Mouse (Mus musculus): ENCODE results near the gene 4930469K13Rik.

The 4930469K13Rik gene

DNA sequence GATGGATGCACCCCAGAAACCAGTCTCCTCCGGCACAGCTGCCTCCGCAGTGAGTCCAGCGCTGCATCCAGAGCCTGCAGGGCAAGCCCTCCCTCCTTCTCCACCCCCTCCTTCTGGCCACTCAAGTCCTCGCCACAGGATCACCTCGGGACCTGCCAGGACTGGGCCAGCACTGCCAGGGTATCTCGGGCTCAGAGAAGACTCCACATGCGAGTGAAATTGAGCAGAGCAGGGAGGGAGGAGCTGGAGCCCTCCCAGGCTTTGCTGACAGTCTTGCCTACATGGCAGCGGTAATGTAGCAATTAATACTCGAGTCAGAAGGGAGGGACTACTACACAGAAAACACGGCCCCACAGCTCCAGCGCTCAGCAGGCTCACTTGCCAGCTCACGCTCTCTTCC lies 105.4 kb downstream of the 4930469K13Rik start, which contains the start of gene Kcnip1:
Gene Kcnip1 (minus strand): TSS at position 215 of the 400 bp plus-strand sequence.
- peak; percentile 29 to 32 for DNase-seq (ENCODE audit: low spot score in 2 of 2)

DNA sequence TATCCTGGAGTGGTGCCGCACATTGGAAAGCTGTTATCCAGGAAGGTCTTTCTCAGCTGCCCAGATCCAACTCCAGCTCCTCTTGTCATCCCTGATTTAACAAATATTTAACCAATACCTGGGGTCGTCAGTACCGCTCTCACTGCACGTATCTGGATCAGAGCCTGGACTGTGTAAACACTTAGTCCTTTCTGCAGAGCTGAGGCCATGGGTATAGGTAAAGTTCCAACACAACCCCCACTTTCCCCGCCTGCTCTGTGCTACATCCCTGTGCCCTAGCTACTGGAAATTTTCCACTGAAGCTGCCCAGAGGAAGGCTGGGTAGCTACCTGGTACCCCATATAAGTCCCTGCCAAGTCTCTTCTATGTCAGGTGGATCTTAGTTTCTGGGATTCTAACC lies 108.4 kb downstream of the 4930469K13Rik start:
- no peak for DNase-seq (ENCODE audit: low spot score in 2 of 2)

DNA sequence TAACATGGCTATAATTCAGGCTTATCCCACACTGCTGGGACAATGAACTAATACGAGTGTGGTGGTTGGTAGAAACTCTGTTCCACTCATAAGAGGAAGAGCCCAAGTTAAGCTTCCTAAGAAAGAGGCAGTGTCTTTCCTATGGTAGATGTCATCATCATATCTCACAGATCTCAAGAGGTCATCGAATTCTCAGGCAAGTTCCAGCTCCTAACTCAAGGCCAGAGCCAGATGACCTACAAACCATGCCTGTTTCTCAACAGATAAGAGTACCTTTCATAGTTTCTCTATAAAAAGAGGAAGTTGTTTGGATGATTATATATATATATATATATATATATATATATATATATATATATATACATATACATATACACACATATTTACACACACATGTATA lies 111.8 kb downstream of the 4930469K13Rik start:
- no peak for DNase-seq (ENCODE audit: low spot score in 2 of 2)

DNA sequence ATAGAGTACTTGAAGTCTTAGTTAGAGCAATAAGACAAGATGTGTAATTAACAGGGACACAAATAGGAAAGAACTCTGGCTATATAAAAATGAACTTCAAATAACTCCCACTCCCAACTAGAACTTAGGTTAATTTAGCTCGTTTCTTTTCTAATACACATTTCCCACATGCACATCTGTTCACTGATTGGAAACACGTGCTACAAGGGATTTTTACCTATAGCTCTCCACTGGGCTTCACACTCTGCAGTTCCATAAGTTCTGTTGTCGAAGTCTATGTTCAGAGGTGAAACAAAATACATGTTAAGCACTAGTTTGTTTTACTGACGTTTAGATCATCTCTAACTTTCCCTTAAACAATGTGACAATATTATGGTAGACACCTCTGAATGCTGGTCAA lies 118.2 kb downstream of the 4930469K13Rik start:
- DNase-seq (ENCODE audit: low spot score in 2 of 2): no peak

DNA sequence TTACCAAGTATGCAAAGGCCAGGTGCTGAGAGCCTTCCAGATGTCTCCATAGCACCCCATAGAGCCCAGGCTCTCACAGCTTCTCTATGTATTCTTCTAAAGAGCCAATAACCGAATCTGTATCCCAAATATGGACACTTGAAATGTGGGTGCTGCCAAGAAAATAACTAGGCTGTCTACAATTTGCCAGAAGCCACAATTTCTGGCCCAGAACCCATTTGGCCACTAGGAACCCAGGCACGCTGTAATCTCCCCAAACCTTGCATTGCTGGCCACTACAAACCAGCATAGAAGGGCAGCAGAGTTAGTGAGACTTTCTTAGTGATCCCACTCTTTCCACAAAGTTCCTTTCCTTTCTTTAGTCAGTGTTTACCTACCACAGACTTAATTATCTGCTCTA lies 123.2 kb downstream of the 4930469K13Rik start:
- no peak for DNase-seq (ENCODE audit: low spot score in 2 of 2)

DNA sequence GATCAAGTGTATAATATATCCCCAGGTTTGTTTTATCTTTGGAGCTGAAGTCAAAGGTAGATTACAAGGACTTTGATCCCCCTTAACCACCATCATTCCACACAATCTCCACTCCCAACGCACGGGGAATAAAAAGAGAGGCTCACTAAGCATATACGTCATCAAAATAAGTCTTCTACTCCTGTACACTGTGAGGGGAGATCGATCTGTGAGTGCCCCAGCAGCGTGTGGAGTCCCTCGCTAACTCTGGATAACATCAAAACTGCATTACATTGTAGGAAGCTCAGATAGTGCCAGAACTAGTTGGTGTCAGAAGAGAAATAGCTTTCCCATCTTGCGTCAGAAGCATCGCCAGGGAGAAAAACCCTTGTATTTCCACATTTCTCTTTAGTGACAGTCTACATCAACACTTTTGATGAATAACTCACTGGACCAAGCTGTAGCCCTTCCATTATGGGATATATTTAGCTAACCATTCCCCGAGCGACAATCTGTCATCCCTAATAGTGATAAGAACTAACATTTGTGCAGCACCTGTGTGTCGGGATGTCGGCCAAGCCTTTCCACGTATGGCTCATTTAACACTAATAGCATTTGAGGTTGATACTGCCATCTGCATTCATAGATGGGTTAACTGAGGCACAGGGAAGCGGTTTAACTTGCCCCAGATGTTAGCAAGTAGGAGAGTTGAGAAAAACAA lies 123.9 kb downstream of the 4930469K13Rik start:
- no peak for DNase-seq (ENCODE audit: low spot score in 2 of 2)

GRCm38 (mm10) chr11:33972114-33972513 lies 126.2 kb downstream of the 4930469K13Rik start:
- no peak for DNase-seq (ENCODE audit: low spot score in 2 of 2)

- DNase-seq (ENCODE audit: low spot score in 2 of 2): no peak
Measured at GRCm38 (mm10) chr11:33969199-33969598, 129.2 kb downstream of the 4930469K13Rik start.

DNA sequence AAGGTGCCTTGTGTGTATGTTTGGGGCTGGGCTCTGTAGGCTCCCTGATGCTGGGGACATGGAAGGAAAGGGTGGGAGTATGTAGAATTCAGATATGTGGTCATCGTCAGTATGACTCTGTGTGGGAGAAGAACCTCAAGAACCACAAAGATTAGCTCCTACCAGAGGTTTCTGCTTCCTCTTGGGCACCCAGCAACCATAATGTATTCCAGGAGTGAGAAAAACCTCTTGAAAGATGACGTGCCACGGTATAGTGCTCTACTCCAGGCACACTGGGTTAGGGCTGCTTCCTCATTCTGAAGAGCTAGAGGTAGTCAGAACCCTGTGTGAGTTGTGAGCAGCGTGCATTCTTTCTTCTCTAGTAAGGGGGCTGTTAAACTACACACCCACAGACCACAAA lies 130.6 kb downstream of the 4930469K13Rik start:
- no peak for DNase-seq (ENCODE audit: low spot score in 2 of 2)

- no peak for DNase-seq (ENCODE audit: low spot score in 2 of 2)
Measured at GRCm38 (mm10) chr11:33965380-33965779, 133.0 kb downstream of the 4930469K13Rik start.

GRCm38 (mm10) chr11:33962688-33963407 lies 135.5 kb downstream of the 4930469K13Rik start, which contains the start of gene Kcnmb1:
Kcnmb1 (plus strand) TSS chr11:33963013.
- no peak for DNase-seq (ENCODE audit: low spot score in 2 of 2)

DNA sequence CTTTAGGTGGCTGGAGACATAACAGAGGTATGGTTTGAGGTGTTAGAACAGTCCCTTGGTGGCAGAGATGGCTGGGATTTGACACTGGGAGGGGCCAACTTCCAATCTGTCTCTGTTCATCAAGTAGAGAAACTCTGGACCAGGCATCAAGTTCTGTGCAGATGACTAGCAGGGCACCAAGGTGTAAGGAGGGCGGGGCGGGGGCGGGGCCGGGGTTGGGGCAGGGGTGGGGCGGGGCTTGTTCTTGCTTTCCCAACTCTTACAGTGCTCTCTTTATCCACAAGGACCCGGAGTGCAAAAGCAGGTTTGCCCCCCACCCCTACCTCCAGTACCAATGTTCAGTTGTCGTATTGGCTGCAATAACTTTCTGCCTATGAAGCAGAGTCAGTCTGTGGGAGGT lies 136.2 kb downstream of the 4930469K13Rik start:
- DNase-seq (ENCODE audit: low spot score in 2 of 2): no peak

DNA sequence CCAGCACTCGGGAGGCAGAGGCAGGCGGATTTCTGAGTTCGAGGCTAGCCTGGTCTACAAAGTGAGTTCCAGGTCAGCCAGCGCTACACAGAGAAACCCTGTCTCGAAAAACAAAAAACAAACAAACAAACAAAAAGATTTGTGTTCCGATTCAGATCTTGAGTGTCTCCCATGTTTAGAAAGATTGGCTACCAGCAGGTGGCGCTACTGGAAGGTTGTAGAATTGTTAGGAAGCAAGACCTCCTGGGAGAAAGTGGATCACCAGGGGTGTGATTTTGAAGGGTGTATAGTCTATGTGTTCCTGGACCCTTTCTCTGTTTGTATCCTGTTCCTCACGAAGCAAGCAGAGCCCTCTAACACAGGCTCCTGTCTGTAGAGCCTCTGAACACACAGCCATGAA lies 139.6 kb downstream of the 4930469K13Rik start:
- DNase-seq (ENCODE audit: low spot score in 2 of 2): peak in 1 of 2 experiments; percentile 47

GRCm38 (mm10) chr11:33957595-33957994 lies 140.8 kb downstream of the 4930469K13Rik start:
- DNase-seq (ENCODE audit: low spot score in 2 of 2): no peak

DNA sequence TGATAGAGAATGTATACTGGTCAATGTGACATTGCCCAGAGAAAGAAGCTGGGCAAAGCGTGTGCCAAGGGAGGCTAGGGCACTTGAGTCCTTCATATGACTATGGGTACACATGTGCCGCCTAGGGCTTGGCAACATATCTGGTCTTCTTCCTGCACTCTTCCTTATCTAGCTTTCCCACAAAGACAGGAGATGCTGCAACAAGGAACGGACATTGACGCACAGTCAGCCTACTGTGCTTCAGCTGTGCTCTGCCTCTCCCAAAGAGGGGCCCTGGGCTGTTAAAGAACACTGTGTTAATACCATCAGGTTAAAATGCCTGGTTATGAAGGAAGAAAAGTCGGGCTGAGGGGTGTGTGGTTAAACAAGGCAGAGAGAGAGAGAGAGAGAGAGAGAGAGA lies 141.7 kb downstream of the 4930469K13Rik start:
- DNase-seq (ENCODE audit: low spot score in 2 of 2): no peak

DNA sequence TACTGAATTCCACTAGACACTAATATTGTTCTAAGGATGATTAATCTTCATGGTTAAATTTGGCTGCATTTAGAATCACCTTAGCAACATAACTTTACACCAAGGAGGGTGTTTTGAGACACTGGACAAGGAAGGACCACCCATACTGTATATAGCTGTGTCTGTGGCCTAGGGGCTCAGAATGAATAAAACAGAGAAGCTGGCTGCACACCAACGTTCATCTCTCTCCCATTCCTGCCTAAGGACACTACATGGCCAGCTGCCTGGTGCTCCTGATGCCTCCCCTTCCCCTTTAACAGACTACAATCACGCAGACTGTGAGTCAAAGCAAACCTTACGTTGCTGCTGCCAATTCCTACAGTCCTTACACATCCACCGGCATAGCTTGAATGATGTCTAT lies 142.4 kb downstream of the 4930469K13Rik start:
- DNase-seq (ENCODE audit: low spot score in 2 of 2): no peak

DNA sequence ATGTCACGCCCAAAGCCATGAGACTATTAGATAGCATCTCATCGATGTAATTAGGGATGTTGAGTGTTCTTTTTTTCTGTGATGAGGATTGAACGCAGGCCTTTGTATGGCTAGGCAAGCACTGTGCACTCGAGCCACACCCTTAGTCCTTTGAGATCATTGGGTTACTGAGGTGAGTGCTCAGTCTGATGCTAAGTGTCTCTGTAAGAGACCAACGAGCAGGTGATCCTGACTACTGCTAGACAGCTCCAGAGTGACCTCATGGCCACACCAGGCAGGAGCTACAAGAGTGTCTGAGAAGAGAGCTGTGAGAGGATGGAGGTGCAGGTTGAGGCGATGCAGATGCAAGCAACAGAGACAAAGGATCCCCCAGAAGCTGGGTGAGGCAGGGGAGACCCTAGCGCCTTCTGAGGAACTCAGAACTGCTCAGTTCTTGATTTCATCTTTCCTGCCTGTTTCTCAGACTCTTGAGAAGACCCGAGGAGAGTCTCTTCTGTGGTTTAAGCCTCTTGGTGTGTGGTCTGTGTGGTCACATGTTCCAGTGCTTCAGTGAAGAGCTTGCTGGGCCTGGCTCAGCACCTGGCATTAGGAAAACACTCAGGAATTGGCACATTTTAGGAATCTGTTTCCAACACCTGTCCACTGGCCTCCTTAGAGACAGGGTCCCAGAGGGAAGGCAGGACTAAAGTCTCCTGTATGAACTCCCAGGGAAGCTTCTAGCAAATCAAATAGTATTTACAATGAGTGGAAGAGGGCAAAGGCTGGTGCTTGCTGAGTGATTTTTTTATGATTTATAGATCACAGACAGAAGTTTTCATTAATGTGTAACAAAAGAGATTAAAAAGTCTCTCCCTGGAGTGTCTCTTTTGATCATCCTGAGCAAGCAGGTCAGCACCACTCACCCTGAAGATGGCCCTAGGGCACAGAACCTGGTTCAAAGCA lies 146.4 kb downstream of the 4930469K13Rik start:
- DNase-seq (ENCODE audit: low spot score in 2 of 2): no peak

DNA sequence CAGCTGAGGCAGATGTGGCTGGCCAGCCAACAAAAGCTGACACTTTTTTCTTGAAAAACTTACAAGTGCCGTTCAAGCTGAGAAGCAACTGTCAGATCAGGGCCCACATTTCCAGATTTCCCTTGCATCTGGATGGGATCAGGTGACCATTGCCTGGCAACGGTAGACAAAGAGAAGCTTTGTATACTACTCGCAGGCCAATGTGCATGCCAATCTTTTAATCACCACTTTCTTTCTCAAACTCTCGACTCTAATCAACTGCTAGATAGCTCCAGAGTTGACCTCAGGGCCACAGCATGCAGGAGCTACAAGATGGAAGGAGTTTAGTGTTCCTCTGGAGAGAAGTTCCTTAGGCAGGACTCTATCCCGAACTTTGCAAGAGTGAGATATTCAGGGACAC lies 147.2 kb downstream of the 4930469K13Rik start:
- DNase-seq (ENCODE audit: low spot score in 2 of 2): no peak

DNA sequence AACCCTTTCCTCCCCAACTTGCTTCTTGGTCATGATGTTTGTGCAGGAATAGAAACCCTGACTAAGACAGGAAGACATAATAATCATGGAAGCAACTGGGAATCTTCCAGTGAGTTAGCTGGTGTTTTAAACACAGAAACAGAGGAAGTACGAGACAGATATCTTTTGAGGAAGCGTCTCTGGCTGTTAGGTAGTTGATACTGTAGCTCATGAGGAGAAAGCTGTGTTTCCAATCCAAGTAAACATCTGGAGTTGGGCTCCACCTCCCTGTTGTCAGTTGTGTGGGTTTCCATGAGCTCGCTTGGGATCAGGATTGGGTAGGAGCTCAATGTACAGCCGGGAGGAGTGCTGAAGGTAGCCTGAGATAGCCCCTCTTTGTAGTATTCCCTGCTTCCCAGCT lies 151.9 kb downstream of the 4930469K13Rik start:
- no peak for DNase-seq (ENCODE audit: low spot score in 2 of 2)

DNA sequence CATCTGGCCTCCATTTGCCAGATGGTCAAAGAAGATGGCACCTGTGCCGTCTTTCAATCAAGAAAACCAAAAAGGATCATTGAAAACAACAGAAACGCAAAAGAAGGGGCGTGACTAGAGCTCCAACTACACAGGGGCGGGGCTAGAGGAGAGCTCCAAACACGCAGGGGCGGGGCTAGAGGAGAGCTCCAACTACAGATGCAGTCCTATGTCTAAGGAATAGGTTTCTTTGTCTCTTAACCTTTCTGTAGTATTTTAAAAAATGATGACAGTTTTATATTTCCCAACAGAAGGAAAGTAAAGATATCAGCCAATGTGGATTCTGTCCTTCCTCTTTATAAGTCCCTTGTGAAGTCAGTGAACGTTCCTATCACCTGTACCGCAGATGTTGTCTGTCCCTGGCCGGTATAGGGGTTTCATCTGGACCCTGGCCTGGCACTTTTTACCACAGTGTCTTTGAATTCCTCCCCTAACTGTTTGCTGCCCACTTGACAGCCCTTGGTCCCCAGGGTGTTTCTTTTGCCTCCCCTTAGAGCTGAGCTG lies 153.5 kb downstream of the 4930469K13Rik start:
- no peak for DNase-seq (ENCODE audit: low spot score in 2 of 2)

DNA sequence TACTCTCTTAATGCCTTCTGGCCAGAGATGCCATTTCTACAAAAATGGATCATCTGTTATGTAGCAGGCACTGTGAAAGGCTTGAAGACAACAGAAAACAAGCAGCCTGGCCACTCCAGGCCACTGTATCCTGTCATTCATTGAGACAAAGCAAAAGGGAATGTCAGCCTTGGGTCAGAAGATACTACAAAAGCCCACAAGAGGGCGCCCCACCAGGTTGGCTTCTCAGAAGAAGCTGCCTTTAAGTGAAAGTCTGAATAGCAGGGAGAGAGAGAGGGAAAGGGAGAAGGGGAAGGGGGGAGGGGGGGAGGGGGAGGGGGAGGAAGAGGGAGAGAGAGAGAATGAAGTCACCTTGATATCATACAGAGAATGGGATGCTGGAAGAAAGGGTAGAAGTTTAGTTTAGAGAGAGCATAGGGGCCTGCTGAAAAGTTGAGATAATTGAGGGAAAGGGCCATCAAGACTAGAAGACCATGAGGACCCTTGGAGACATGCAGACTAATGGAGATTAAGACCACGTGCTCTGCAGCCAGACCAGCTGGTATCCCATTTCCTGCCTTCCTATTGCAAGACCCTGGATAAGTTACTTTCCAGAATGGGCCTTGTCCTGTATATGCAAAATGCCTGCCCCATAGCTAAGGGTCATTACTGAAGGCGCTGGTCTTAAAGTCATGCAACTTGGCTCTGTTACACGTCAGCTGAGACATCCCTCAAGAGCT lies 154.1 kb downstream of the 4930469K13Rik start:
- no peak for DNase-seq (ENCODE audit: low spot score in 2 of 2)
